Mouse (Mus musculus) neural tube, embryonic 12.5 days (tissue): ENCODE data around the gene Ubtd1. TPM values are rescaled to one million over a fixed set of nuclear protein-coding genes. Genes with fewer than 3 reads are reported as not detected.

Experiments used
- ATAC-seq: fragments of 200-750 bp; cut with Nextera tagmentation; 2 replicates; pipeline ENCODE4 v1.8.0; 2017; ENCODE audit warnings: low read depth, mild to moderate bottlenecking, moderate TSS enrichment, moderate library complexity; ENCODE audit not compliant: low FRiP score
- H3K27ac ChIP-seq: fragments of 300-500 bp; sonication (generic); 2 replicates; pipeline ENCODE4 v1.5.1; 2016
- H3K27me3 ChIP-seq: fragments of 300-500 bp; sonication (generic); replicated peaks from 2 replicates; pipeline ENCODE4 v1.6.1; 2016; ENCODE audit warnings: mild to moderate bottlenecking
- H3K36me3 ChIP-seq: fragments of 300-500 bp; sonication (generic); 2 replicates; pipeline ENCODE4 v1.6.1; 2016; ENCODE audit warnings: mild to moderate bottlenecking
- H3K4me1 ChIP-seq: fragments of 300-500 bp; sonication (generic); 2 replicates; pipeline ENCODE4 v1.6.1; 2016
- H3K4me2 ChIP-seq: fragments of 300-500 bp; sonication (generic); replicated peaks from 2 replicates; pipeline ENCODE4 v1.6.1; 2016; ENCODE audit warnings: mild to moderate bottlenecking
- H3K4me3 ChIP-seq: fragments of 300-500 bp; sonication (generic); 2 replicates; pipeline ENCODE4 v1.5.1; 2016
- H3K9ac ChIP-seq: fragments of 300-500 bp; sonication (generic); 2 replicates; pipeline ENCODE4 v1.6.1; 2016; ENCODE audit warnings: mild to moderate bottlenecking
- H3K9me3 ChIP-seq: fragments of 300-500 bp; sonication (generic); 2 replicates; pipeline ENCODE4 v1.6.1; 2016; ENCODE audit warnings: mild to moderate bottlenecking
- WGBS: fragments of 180-500 bp; shearing (Covaris S2); methylation state at CpG from one replicate; pipeline ENCODE4 v1.1.7; 2016; 5-methylcytosine and 5-hydroxymethylcytosine counted together
- polyA plus RNA-seq: library from polyadenylated mRNA; unstranded; fragments of >200 nt; fragmentation: Nextera tagmentation; extraction: Ambion mirVana; gene quantifications from 2 replicates; pipeline ENCODE4 v1.2.1, GENCODE M21; 2016

The Ubtd1 gene
- polyA plus RNA-seq, 1 experiment from 2014 or later, result 16.9 TPM

DNA sequence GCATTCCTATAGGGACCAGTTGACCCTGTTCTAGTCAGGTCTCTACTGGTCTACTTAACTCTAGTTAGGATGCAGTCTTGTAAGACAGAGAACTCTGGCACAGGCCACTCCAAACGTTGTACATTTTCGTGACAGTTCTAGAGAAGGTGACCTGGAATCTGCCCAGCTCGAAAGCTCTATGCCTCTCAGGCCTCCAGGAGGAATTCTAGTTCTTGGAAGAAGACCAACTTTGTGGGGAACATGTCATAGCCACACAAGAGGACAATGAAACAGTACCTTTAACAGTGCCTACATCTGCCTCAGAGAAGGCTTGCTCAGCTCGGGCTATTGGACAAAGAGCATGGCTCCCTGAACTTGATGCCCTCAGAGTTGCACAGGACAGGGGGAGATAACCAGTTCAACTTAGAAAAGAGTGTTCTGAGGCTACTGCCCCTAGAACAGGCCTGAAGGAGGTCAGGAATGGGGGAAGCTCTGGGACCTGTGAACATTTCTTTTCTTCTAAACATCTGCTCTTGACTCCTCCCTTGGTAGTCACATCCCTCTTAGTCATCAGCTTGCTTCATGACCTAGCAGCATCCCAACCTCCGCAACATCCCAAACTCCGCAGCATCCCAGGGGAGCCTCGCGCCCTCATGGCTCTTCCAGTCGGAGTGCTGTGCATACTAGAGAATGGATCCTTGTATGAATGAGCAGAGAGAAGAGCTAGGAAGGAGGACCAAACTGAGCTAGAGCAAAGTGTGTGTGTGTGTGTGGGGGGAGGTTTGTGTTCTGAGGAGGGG lies 17.4 kb downstream of the Ubtd1 start:
- H3K36me3 ChIP-seq, result no peaks in the 10 kb centered on the region
- no peak overlapping the region for H3K27ac ChIP-seq
- no peaks in the 10 kb centered on the region for H3K4me1 ChIP-seq
- H3K4me2 ChIP-seq, result no peak overlapping the region
- no peaks in the 10 kb centered on the region for H3K27me3 ChIP-seq
- H3K9me3 ChIP-seq, result no peaks in the 10 kb centered on the region
- no peak for ATAC-seq
- no peak overlapping the region for H3K9ac ChIP-seq
- no peak overlapping the region for H3K4me3 ChIP-seq
- 92% methylated on average over 9 of the region's 9 CpGs for WGBS

DNA sequence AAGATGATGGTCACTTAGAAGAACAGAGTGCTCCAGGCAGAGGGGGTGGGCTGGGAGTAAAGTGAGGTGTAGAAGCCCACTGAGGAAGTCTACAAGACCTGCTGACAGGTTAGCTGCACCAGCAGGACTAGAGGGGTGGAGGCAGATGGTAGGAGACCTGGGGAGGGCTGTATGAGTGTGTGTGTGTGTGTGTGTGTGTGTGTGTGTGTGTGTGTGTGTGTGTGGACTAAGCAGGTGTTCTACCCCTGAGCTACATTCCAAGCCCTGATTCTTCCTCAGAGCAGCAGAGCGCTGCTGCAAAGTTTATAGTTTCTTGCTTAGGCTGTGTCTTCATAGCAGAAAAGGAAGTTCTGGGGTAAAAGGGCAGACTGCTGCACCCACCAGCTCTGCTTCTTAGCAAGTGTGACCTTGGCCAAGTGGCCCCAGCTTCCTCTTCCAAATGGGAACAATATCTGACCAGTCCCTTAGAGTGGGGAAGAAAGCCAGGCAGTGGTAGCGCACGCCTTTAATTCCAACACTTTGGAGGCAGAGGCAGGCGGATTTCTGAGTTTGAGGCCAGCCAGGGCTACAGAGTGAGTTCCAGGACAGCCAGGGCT lies 18.2 kb downstream of the Ubtd1 start:
- Histone ChIP-seq H3K27me3 (no peaks in the 10 kb centered on the region), H3K9me3 (no peaks in the 10 kb centered on the region), H3K9ac (no peak overlapping the region), H3K4me1 (no peaks in the 10 kb centered on the region), H3K36me3 (no peaks in the 10 kb centered on the region), H3K27ac (no peak overlapping the region), H3K4me3 (no peak overlapping the region), H3K4me2 (no peak overlapping the region)
- 88% methylated on average over 4 of the region's 4 CpGs for WGBS
- ATAC-seq, result no peak

DNA sequence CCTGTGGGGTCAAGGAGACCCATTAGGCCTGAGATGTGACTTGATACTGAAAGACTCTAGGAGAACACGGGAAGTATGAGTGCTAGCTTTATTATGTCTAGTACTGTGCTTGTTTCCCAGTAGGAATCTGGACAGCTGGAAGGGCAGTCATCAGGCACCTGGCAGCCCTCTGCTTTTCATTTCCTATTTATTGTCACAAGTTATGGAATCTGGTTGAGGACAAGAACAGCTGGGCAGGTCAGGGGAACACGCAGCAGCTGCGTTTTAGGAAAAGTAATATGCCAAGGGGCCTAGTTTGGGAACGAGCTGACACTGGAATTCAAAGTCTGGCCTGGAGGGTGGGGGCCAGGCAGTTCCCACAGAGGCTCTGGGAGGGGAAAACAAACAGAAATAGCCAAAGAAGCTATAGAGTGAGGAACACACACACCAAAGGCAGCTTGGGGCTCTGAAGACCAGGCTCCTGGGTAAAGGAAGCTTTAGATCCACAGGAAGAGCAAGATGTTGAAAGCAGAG lies 18.9 kb downstream of the Ubtd1 start:
- Histone ChIP-seq H3K36me3 (no peaks in the 10 kb centered on the region), H3K27me3 (no peaks in the 10 kb centered on the region), H3K4me3 (no peak overlapping the region), H3K4me2 (no peak overlapping the region), H3K27ac (no peak overlapping the region), H3K9ac (no peak overlapping the region), H3K4me1 (no peaks in the 10 kb centered on the region), H3K9me3 (no peaks in the 10 kb centered on the region)
- no peak for ATAC-seq
- 64% methylated on average over 4 of the region's 4 CpGs for WGBS

DNA sequence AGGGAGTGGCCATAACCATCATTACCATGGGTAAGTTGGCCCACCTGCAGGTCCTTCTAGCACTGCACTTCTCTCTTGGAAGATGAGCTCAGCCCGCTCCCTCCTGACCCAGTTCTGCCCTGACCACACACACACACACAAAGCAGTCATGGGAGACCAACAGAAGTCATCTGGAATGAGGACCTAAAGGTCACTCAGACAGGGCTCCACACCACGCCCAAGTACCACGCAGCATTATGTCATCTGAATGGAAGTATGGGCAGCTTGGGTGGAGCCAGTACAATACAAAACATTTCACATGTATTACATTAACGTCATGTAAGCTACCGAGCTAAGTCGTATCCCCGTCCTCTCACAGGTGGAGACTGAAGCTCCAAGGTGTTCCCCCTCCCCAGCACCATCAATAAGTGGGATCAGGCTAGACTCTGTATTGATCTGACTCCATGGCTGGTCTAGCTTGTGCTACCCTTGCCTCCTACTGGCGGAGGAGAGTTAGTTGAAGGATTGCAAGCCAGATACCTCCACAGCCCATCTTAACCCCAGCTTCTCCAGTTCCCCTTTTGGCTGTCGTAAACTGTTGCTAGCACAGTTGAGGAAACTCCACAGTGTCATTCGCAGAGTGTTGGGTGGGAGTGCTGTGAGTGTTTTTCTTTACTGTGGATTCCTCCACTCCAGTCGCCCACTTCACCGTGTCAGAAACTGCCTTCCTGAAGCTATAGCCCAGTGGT lies 19.9 kb downstream of the Ubtd1 start:
- ATAC-seq, result no peak
- WGBS, result 88% methylated on average over 12 of the region's 12 CpGs
- Histone ChIP-seq H3K27me3 (no peaks in the 10 kb centered on the region), H3K4me2 (no peak overlapping the region), H3K9ac (no peak overlapping the region), H3K9me3 (no peaks in the 10 kb centered on the region), H3K4me1 (no peaks in the 10 kb centered on the region), H3K27ac (no peak overlapping the region), H3K36me3 (no peaks in the 10 kb centered on the region), H3K4me3 (no peak overlapping the region)

DNA sequence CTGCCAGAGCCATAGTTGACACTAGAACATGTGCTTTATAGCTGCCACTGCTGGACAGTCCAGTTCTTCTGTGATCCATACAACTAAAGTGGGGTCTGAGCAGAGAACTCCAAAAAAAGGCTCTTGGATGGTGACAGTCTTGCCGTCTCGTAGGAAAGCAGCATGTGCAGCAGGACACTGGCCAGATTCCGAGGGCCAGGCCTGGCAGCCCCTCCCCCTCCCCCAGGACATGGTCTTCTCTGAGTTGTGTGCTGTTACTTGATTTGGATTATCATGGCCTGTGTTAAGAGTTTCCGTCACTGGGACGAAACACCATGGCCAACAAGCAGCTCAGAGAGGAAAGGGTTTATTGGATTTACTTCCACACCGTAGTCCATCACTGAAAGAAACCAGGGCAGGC lies 22.7 kb downstream of the Ubtd1 start:
- 0 out of 2 replicates have a peak, but pooled peaks cover 5% of the 10 kb centered on the region for H3K4me1 ChIP-seq
- no peaks in the 10 kb centered on the region for H3K27me3 ChIP-seq
- no peaks in the 10 kb centered on the region for H3K36me3 ChIP-seq
- H3K9ac ChIP-seq, result no peak overlapping the region
- no peak overlapping the region for H3K4me2 ChIP-seq
- H3K27ac ChIP-seq, result no peak overlapping the region
- ATAC-seq, result no peak
- no peaks in the 10 kb centered on the region for H3K9me3 ChIP-seq
- H3K4me3 ChIP-seq, result no peak overlapping the region
- 82% methylated on average over 6 of the region's 6 CpGs for WGBS

DNA sequence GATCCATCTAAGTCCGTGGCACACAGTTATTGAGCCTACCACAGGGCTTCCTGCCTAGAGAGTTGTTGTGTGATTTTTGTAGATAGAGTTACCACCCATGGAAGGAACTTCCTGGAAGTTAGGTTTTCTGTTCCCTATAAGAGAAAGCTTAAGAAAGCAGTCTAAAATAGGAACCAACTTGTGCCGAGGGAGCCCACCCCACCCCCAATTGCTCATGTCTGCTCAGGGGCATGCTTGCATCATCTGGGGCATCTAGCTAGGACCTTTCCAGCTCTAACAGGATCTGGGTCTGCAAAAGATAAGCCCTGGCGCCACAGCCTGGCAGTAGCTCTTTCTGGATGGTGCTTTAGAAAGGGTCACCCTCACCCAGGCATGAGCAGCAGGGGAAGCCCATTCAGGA lies 24.1 kb downstream of the Ubtd1 start:
- Histone ChIP-seq H3K4me2 (no peak overlapping the region), H3K4me3 (no peak overlapping the region), H3K27me3 (no peaks in the 10 kb centered on the region), H3K36me3 (no peaks in the 10 kb centered on the region), H3K27ac (no peak overlapping the region), H3K9ac (no peak overlapping the region), H3K4me1 (peaks cover 8% of the 10 kb centered on the region; the same call in 1 of the 2 replicates), H3K9me3 (no peaks in the 10 kb centered on the region)
- ATAC-seq, result no peak
- WGBS, result 90% methylated on average over 3 of the region's 3 CpGs

DNA sequence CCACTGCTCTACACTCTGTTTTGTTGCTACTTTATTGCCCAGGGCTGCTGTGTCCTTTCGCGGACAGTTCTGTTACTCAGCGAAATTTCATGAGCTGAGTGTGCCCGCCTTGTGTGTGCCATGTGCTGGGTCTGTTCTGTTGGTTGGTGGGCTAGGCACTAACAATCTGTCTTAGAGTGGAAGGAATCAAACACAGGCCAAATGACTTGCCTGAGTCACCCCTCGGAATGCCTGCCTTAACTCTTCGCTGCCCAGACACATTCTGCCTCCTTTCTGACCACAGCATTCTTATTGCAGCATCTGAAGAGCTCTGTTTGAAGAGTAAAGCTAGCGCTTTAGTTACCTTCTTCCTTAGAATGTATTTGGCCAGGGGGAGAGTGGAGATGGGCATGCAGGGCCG lies 25.0 kb downstream of the Ubtd1 start:
- Histone ChIP-seq H3K9ac (no peak overlapping the region), H3K36me3 (no peaks in the 10 kb centered on the region), H3K4me3 (no peak overlapping the region), H3K4me1 (peaks cover 11% of the 10 kb centered on the region; the same call in 1 of the 2 replicates), H3K27me3 (no peaks in the 10 kb centered on the region), H3K27ac (no peak overlapping the region), H3K4me2 (no peak overlapping the region), H3K9me3 (no peaks in the 10 kb centered on the region)
- no peak for ATAC-seq
- WGBS, result 65% methylated on average over 8 of the region's 8 CpGs

DNA sequence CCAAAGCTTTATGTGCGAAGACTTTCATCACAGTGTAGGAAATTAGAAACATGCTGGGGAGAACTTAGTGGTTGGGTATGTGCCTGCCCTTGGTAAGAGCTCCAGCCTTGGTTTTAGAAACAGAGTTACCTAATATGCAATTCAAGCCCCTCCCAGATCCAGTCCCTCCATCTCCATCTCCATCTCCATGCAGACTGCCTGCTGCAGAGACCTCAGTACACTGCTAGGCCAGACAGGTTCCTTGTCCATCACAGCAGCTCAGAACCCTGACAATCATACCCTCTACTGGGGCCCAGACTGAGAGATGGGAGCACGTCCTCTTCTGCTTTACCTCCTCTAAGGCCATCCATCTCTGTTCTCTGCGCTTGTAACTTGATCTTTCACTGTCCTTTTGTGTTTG lies 27.0 kb downstream of the Ubtd1 start:
- Histone ChIP-seq H3K9me3 (no peaks in the 10 kb centered on the region), H3K27me3 (no peaks in the 10 kb centered on the region), H3K9ac (no peak overlapping the region), H3K27ac (no peak overlapping the region), H3K4me1 (peaks cover 11% of the 10 kb centered on the region; the same call in 1 of the 2 replicates), H3K4me3 (no peak overlapping the region), H3K36me3 (no peaks in the 10 kb centered on the region), H3K4me2 (no peak overlapping the region)
- ATAC-seq, result no peak
- WGBS, result 52% methylated on average over 3 of the region's 3 CpGs

DNA sequence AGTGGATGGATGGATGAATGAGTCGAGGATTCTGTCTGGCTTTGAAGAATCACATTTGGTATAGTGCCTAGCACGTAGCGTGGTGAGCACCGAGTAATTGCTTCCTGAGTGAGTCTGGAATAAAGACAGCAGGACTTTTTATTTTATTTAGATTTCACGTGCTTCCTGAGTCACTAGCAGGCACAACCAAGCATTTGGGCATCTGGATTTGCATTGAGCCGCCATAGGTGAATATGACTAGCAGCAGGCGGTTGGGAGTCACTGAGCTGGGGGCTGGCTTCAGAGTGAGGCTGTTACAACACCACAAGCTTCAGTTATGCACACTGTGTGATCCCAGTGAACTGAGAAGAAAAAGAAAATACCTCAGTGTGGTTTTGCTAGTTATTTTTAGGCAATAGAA lies 27.5 kb downstream of the Ubtd1 start:
- Histone ChIP-seq H3K27me3 (no peaks in the 10 kb centered on the region), H3K9me3 (no peaks in the 10 kb centered on the region), H3K36me3 (no peaks in the 10 kb centered on the region), H3K27ac (no peak overlapping the region), H3K4me3 (no peak overlapping the region), H3K4me2 (no peak overlapping the region), H3K4me1 (peaks cover 11% of the 10 kb centered on the region; the same call in 1 of the 2 replicates), H3K9ac (no peak overlapping the region)
- WGBS, result 63% methylated on average over 7 of the region's 7 CpGs
- no peak for ATAC-seq

DNA sequence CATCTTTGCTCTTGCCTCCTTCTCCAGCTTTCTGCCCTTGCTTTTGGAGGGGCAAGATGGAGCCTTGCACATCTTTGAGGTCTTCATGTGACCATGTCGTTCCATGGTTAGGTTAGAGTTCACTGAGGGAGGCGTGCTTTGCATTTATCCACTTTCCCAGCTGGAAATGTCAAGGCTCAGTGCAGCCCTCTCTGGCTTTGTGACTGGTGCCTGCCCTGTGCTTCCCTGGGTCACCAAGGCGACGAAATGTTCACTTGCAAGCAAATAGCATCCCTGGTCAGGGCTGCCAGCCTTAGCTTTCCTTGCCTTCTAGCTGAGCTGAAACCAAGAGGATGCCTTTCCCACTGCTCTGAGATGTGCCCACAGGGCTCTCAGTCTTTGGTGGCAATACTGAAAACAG lies 28.9 kb downstream of the Ubtd1 start:
- Histone ChIP-seq H3K27ac (no peak overlapping the region), H3K4me1 (peaks cover 11% of the 10 kb centered on the region; the same call in 1 of the 2 replicates), H3K9ac (no peak overlapping the region), H3K36me3 (no peaks in the 10 kb centered on the region), H3K9me3 (no peaks in the 10 kb centered on the region), H3K27me3 (no peaks in the 10 kb centered on the region), H3K4me3 (no peak overlapping the region), H3K4me2 (no peak overlapping the region)
- WGBS, result 58% methylated on average over 4 of the region's 4 CpGs
- ATAC-seq, result no peak

DNA sequence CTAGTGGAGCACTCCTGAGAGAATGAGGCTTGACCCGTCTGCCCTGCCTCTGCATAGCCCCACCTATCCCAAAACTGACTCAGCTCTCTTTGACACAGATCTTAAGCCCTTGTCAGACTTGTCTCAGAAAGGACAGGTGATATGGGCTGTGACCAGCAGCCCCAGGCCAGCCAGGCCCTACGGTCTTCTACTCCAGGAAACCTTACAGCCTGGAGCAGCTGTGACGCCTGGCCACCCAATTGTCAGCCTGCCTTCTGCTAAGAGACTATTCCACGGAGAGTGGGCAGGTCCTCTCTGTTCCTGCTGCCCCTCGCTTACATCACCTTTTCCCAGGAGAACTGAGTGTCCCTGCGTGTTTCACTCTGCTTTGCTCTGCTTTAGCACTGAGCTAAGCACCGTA lies 29.6 kb downstream of the Ubtd1 start:
- no peak overlapping the region for H3K9ac ChIP-seq
- WGBS, result 83% methylated on average over 7 of the region's 7 CpGs
- no peak for ATAC-seq

DNA sequence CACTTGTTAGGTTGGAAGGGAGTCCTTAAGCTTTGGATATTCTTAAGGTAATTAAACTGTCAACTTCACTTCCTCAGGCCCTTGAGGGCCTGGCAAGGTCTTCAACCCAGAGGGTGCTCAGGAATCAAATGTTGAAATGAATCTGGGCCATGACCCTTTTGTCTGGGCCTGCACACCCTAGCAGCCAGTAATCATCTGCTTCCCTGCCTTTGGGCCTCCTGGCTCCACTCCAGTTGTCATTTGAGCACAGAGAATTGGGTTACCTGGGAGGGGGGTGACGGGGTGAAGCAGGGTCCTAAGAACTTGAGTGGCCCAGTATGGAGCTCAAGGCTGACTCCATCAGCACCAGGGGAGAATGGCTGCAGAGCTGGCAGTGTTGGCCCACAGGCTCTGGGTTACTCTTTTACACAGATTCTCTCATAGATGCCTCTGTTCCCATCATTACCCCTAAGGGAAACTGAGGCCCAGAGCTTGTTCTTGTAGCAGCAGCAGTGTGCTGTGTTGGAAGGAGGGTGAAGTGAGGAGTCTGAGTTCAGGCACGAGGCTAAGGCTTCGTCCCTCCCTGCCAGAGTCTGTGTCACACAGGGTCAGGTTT lies 32.8 kb downstream of the Ubtd1 start:
- 88% methylated on average over 3 of the region's 3 CpGs for WGBS
- ATAC-seq, result no peak
- Histone ChIP-seq H3K27me3 (no peaks in the 10 kb centered on the region), H3K4me3 (no peak overlapping the region), H3K4me2 (no peak overlapping the region), H3K9me3 (no peaks in the 10 kb centered on the region), H3K36me3 (no peaks in the 10 kb centered on the region), H3K4me1 (peaks cover 12% of the 10 kb centered on the region; the same call in 1 of the 2 replicates), H3K9ac (no peak overlapping the region), H3K27ac (no peak overlapping the region)

More for the DNA sequence above, 29.6 kb downstream of the Ubtd1 start:
- H3K36me3 ChIP-seq, result no peaks in the 10 kb centered on the region
- no peak overlapping the region for H3K4me2 ChIP-seq
- no peak overlapping the region for H3K27ac ChIP-seq
- H3K27me3 ChIP-seq, result no peaks in the 10 kb centered on the region
- no peaks in the 10 kb centered on the region for H3K9me3 ChIP-seq
- H3K4me1 ChIP-seq, result peaks cover 11% of the 10 kb centered on the region; the same call in 1 of the 2 replicates
- no peak overlapping the region for H3K4me3 ChIP-seq
